Mouse (Mus musculus) megakaryocyte-erythroid progenitor cell, adult 5-6 weeks (primary cell): ENCODE results near the gene Myo5a. TPM values are rescaled to one million over a fixed set of nuclear protein-coding genes. Genes with fewer than 3 reads are reported as not detected.

Experiments used
- ATAC-seq: replicated peaks from 2 replicates; pipeline ENCODE4 v1.8.0; 2016; ENCODE audit warnings: mild to moderate bottlenecking, inconsistent platforms; ENCODE audit not compliant: severe bottlenecking, poor library complexity, low FRiP score, low TSS enrichment
- total RNA-seq, 2 experiments: library from RNA; stranded (forward) in 1 of 2; stranded (reverse) in 1 of 2; fragments of 200-1000, 215-1000 nt in 1 of 2; fragments of >200 nt in 1 of 2; fragmentation: Nextera tagmentation in 1 of 2; gene quantifications; 2 replicates each; pipeline ENCODE4 v1.2.3; 2014 to 2017

Myo5a gene
- total RNA-seq, 2 experiments from 2014 or later: 7.5 to 14.4 TPM

- ATAC-seq: no peak
These were observed 199.6 kb downstream of the Myo5a start for GRCm38 (mm10) chr9:75270382-75270781.

GRCm38 (mm10) chr9:75271539-75271938 lies 200.7 kb downstream of the Myo5a start:
- ATAC-seq: peak; percentile 56

Other genes with a start within 250 kb of the Myo5a start
- gene Onecut1, start 209.1 kb upstream of the Myo5a start, total RNA-seq (2014; fragmentation: Nextera tagmentation): not detected in 2 replicates
- gene Onecut1, start 209.1 kb upstream of the Myo5a start, total RNA-seq (2017): not detected in 2 replicates
- 2.6 and 9.3 TPM in 2 replicates for gene Fam214a, start 118.1 kb upstream of the Myo5a start, total RNA-seq (2014; fragmentation: Nextera tagmentation)
- 5.7 and 6.3 TPM in 2 replicates for gene Fam214a, start 118.1 kb upstream of the Myo5a start, total RNA-seq (2017)
- gene Arpp19, start 33.4 kb upstream of the Myo5a start, total RNA-seq (2014; fragmentation: Nextera tagmentation): 180 and 239 TPM in 2 replicates
- 112 and 152 TPM in 2 replicates for gene Arpp19, start 33.4 kb upstream of the Myo5a start, total RNA-seq (2017)
- not detected in 2 replicates for gene Myo5c, start 161.0 kb downstream of the Myo5a start, total RNA-seq (2014; fragmentation: Nextera tagmentation)
- gene Myo5c, start 161.0 kb downstream of the Myo5a start, total RNA-seq (2017): 0.38 TPM in 1 of 2 replicates, not detected in the other
- not detected in 2 replicates for gene Gnb5, start 235.3 kb downstream of the Myo5a start, total RNA-seq (2014; fragmentation: Nextera tagmentation)
- 1.1 and 1.3 TPM in 2 replicates for gene Gnb5, start 235.3 kb downstream of the Myo5a start, total RNA-seq (2017)